Mouse (Mus musculus): ENCODE measurements at regions not wholly inside any gene's neighbourhood (a gene's known extent, or its start where the extent isn't known, plus 50 kb on each side); places are given as distances from the start of the nearest gene placed in this dataset.

GRCm38 (mm10) chr3:38692768-38693167, 194.0 kb upstream of the Fat4 start:
- no peaks in the 10 kb centered on the region for H3K27me3 ChIP-seq (replicated peaks)
- no peaks in the 10 kb centered on the region for H3K36me3 ChIP-seq
- no peak overlapping the region for H3K27ac ChIP-seq
- no peaks in the 10 kb centered on the region for H3K9me3 ChIP-seq
- H3K4me1 ChIP-seq, result no peaks in the 10 kb centered on the region
- H3K9ac ChIP-seq, result no peak overlapping the region
- no peak overlapping the region for H3K4me2 ChIP-seq
- ATAC-seq (ENCODE audit: insufficient read depth, low FRiP score, low read depth), result no peak
- H3K4me3 ChIP-seq (replicated peaks), result no peak overlapping the region

GRCm38 (mm10) chr3:38684247-38684991, 199.8 kb upstream of the Ankrd50 start:
- H3K9me3 ChIP-seq, result no peaks in the 10 kb centered on the region
- H3K27me3 ChIP-seq (replicated peaks), result no peaks in the 10 kb centered on the region
- no peaks in the 10 kb centered on the region for H3K4me1 ChIP-seq
- ATAC-seq (ENCODE audit: insufficient read depth, low FRiP score, low read depth), result no peak
- H3K36me3 ChIP-seq, result no peaks in the 10 kb centered on the region
- H3K4me2 ChIP-seq, result no peak overlapping the region
- no peak overlapping the region for H3K4me3 ChIP-seq (replicated peaks)
- 64% methylated on average over 4 of the region's 4 CpGs for WGBS
- H3K27ac ChIP-seq, result no peak overlapping the region
- no peak overlapping the region for H3K9ac ChIP-seq

- Histone ChIP-seq H3K9me3 (no peaks in the 10 kb centered on the region), H3K27ac (no peak overlapping the region), H3K9ac (no peak overlapping the region), H3K4me1 (no peaks in the 10 kb centered on the region), H3K4me3 (replicated peaks) (no peak overlapping the region), H3K27me3 (replicated peaks) (no peaks in the 10 kb centered on the region), H3K36me3 (no peaks in the 10 kb centered on the region), H3K4me2 (no peak overlapping the region)
- no peak for ATAC-seq (ENCODE audit: insufficient read depth, low FRiP score, low read depth)
- 66% methylated on average over 17 of the region's 17 CpGs for WGBS
These were observed 179.2 kb upstream of the Ankrd50 start for GRCm38 (mm10) chr3:38663670-38664494.

GRCm38 (mm10) chr3:38663023-38663422, 178.4 kb upstream of the Ankrd50 start:
- Histone ChIP-seq H3K4me2 (no peak overlapping the region), H3K4me3 (replicated peaks) (no peak overlapping the region), H3K27me3 (replicated peaks) (no peaks in the 10 kb centered on the region), H3K27ac (no peak overlapping the region), H3K4me1 (no peaks in the 10 kb centered on the region), H3K9me3 (no peaks in the 10 kb centered on the region), H3K9ac (no peak overlapping the region), H3K36me3 (no peaks in the 10 kb centered on the region)
- 70% methylated on average over 5 of the region's 5 CpGs for WGBS
- no peak for ATAC-seq (ENCODE audit: insufficient read depth, low FRiP score, low read depth)

GRCm38 (mm10) chr3:38656790-38657189, 172.1 kb upstream of the Ankrd50 start:
- Histone ChIP-seq H3K4me3 (replicated peaks) (no peak overlapping the region), H3K4me2 (no peak overlapping the region), H3K27ac (no peak overlapping the region), H3K27me3 (replicated peaks) (no peaks in the 10 kb centered on the region), H3K9me3 (no peaks in the 10 kb centered on the region), H3K36me3 (no peaks in the 10 kb centered on the region), H3K9ac (no peak overlapping the region), H3K4me1 (no peaks in the 10 kb centered on the region)
- 79% methylated on average over 1 of the region's 1 CpGs for WGBS
- ATAC-seq (ENCODE audit: insufficient read depth, low FRiP score, low read depth), result no peak

- Histone ChIP-seq H3K4me3 (replicated peaks) (no peak overlapping the region), H3K9me3 (no peaks in the 10 kb centered on the region), H3K9ac (no peak overlapping the region), H3K4me2 (no peak overlapping the region), H3K36me3 (no peaks in the 10 kb centered on the region), H3K27me3 (replicated peaks) (no peaks in the 10 kb centered on the region), H3K4me1 (0 out of 2 replicates have a peak, but pooled peaks cover under 1% of the 10 kb centered on the region), H3K27ac (no peak overlapping the region)
- WGBS, result 70% methylated on average over 4 of the region's 4 CpGs
- no peak for ATAC-seq (ENCODE audit: insufficient read depth, low FRiP score, low read depth)
These were observed 169.3 kb upstream of the Ankrd50 start for GRCm38 (mm10) chr3:38653928-38654327.

- Histone ChIP-seq H3K4me1 (0 out of 2 replicates have a peak, but pooled peaks cover 4% of the 10 kb centered on the region), H3K4me2 (no peak overlapping the region), H3K27ac (no peak overlapping the region), H3K4me3 (replicated peaks) (no peak overlapping the region), H3K9ac (no peak overlapping the region), H3K9me3 (no peaks in the 10 kb centered on the region), H3K27me3 (replicated peaks) (no peaks in the 10 kb centered on the region), H3K36me3 (no peaks in the 10 kb centered on the region)
- 70% methylated on average over 5 of the region's 5 CpGs for WGBS
- no peak for ATAC-seq (ENCODE audit: insufficient read depth, low FRiP score, low read depth)
These were observed 168.5 kb upstream of the Ankrd50 start for GRCm38 (mm10) chr3:38652985-38653685.

- no peak overlapping the region for H3K4me2 ChIP-seq
- no peaks in the 10 kb centered on the region for H3K27me3 ChIP-seq (replicated peaks)
- H3K4me3 ChIP-seq (replicated peaks), result no peak overlapping the region
- H3K36me3 ChIP-seq, result no peaks in the 10 kb centered on the region
- H3K9me3 ChIP-seq, result no peaks in the 10 kb centered on the region
- no peak overlapping the region for H3K9ac ChIP-seq
- 69% methylated on average over 4 of the region's 4 CpGs for WGBS
- H3K27ac ChIP-seq, result no peak overlapping the region
- 0 out of 2 replicates have a peak, but pooled peaks cover 4% of the 10 kb centered on the region for H3K4me1 ChIP-seq
- no peak for ATAC-seq (ENCODE audit: insufficient read depth, low FRiP score, low read depth)
These were observed 165.5 kb upstream of the Ankrd50 start for GRCm38 (mm10) chr3:38650176-38650575.

- 54% methylated on average over 4 of the region's 4 CpGs for WGBS
- no peak for ATAC-seq (ENCODE audit: insufficient read depth, low FRiP score, low read depth)
These were observed 164.0 kb upstream of the Ankrd50 start for GRCm38 (mm10) chr3:38648633-38649032.

GRCm38 (mm10) chr3:38647737-38648330, 163.2 kb upstream of the Ankrd50 start:
- Histone ChIP-seq H3K27me3 (replicated peaks) (no peaks in the 10 kb centered on the region), H3K9ac (no peak overlapping the region), H3K4me2 (no peak overlapping the region), H3K9me3 (no peaks in the 10 kb centered on the region), H3K4me3 (replicated peaks) (no peak overlapping the region), H3K4me1 (0 out of 2 replicates have a peak, but pooled peaks cover 4% of the 10 kb centered on the region), H3K36me3 (no peaks in the 10 kb centered on the region), H3K27ac (no peak overlapping the region)
- no peak; the same call in 1 of the 2 replicates for ATAC-seq (ENCODE audit: insufficient read depth, low FRiP score, low read depth)
- 39% methylated on average over 7 of the region's 7 CpGs for WGBS

More at GRCm38 (mm10) chr3:38648633-38649032, 164.0 kb upstream of the Ankrd50 start:
- H3K9me3 ChIP-seq, result no peaks in the 10 kb centered on the region
- no peak overlapping the region for H3K4me3 ChIP-seq (replicated peaks)
- H3K9ac ChIP-seq, result no peak overlapping the region
- H3K36me3 ChIP-seq, result no peaks in the 10 kb centered on the region
- no peak overlapping the region for H3K4me2 ChIP-seq
- 0 out of 2 replicates have a peak, but pooled peaks cover 4% of the 10 kb centered on the region for H3K4me1 ChIP-seq
- H3K27me3 ChIP-seq (replicated peaks), result no peaks in the 10 kb centered on the region
- no peak overlapping the region for H3K27ac ChIP-seq

GRCm38 (mm10) chr3:38641733-38642132, 157.1 kb upstream of the Ankrd50 start:
- H3K4me1 ChIP-seq, result no peaks in the 10 kb centered on the region
- no peaks in the 10 kb centered on the region for H3K9me3 ChIP-seq
- H3K27ac ChIP-seq, result no peak overlapping the region
- H3K4me3 ChIP-seq (replicated peaks), result no peak overlapping the region
- H3K4me2 ChIP-seq, result no peak overlapping the region
- WGBS, result 61% methylated on average over 1 of the region's 1 CpGs
- no peaks in the 10 kb centered on the region for H3K36me3 ChIP-seq
- no peaks in the 10 kb centered on the region for H3K27me3 ChIP-seq (replicated peaks)
- ATAC-seq (ENCODE audit: insufficient read depth, low FRiP score, low read depth), result no peak
- no peak overlapping the region for H3K9ac ChIP-seq

All from stomach, embryonic 15.5 days (tissue).